Mouse (Mus musculus) heart, adult 9 months (tissue): ENCODE data around the gene Cd2bp2.
"Not testable (repeated sequence)": the region's sequence is repeated elsewhere in the genome, so short reads cannot be mapped to it uniquely, and the experiment has no call there.

Experiments
- DNase-seq, 2 experiments: peaks; one replicate each; pipeline ENCODE4 v3.0.0; 2022; ENCODE audit warnings: low spot score in 2 of 2

Cd2bp2 gene

GRCm38 (mm10) chr7:127190672-127191071 is 5.2 kb downstream of the Cd2bp2 start:
- no peak for DNase-seq

GRCm38 (mm10) chr7:127188305-127189276 is 7.3 kb downstream of the Cd2bp2 start:
- DNase-seq: no peak

GRCm38 (mm10) chr7:127187351-127187750 is 8.5 kb downstream of the Cd2bp2 start:
- no peak for DNase-seq

- no peak for DNase-seq
Observed at GRCm38 (mm10) chr7:127185601-127186000, 10.2 kb downstream of the Cd2bp2 start.

GRCm38 (mm10) chr7:127184720-127185119 is 11.1 kb downstream of the Cd2bp2 start:
- no peak for DNase-seq

- no peak for DNase-seq
Observed at GRCm38 (mm10) chr7:127183828-127184227, 12.0 kb downstream of the Cd2bp2 start.

GRCm38 (mm10) chr7:127183345-127183744 is 12.5 kb downstream of the Cd2bp2 start:
- no peak for DNase-seq

GRCm38 (mm10) chr7:127181724-127182123 is 14.1 kb downstream of the Cd2bp2 start:
- DNase-seq: not testable (repeated sequence)

- no peak for DNase-seq
Observed at GRCm38 (mm10) chr7:127180783-127181182, 15.1 kb downstream of the Cd2bp2 start.

- no peak for DNase-seq
Observed at GRCm38 (mm10) chr7:127176937-127177336, 18.9 kb downstream of the Cd2bp2 start.

- no peak for DNase-seq
Observed at GRCm38 (mm10) chr7:127166501-127166900, 29.3 kb downstream of the Cd2bp2 start.

GRCm38 (mm10) chr7:127165607-127166493 is 30.0 kb downstream of the Cd2bp2 start:
- no peak for DNase-seq

GRCm38 (mm10) chr7:127164002-127164401 is 31.8 kb downstream of the Cd2bp2 start:
- no peak for DNase-seq

GRCm38 (mm10) chr7:127162546-127162945 is 33.3 kb downstream of the Cd2bp2 start:
- DNase-seq: no peak

- peak; percentile 22 to 32 for DNase-seq
Observed at GRCm38 (mm10) chr7:127157548-127157947, 38.3 kb downstream of the Cd2bp2 start.

- no peak for DNase-seq
Observed at GRCm38 (mm10) chr7:127153477-127153876, 42.4 kb downstream of the Cd2bp2 start.

GRCm38 (mm10) chr7:127152464-127152863 is 43.4 kb downstream of the Cd2bp2 start:
- DNase-seq: no peak

GRCm38 (mm10) chr7:127147901-127148300 is 47.9 kb downstream of the Cd2bp2 start:
- DNase-seq: no peak

- no peak for DNase-seq
Observed at GRCm38 (mm10) chr7:127146267-127146603, 49.6 kb downstream of the Cd2bp2 start.

- no peak for DNase-seq
Observed at GRCm38 (mm10) chr7:127145387-127146266, 50.2 kb downstream of the Cd2bp2 start.

- DNase-seq: no peak
Observed at GRCm38 (mm10) chr7:127144412-127144811, 51.4 kb downstream of the Cd2bp2 start.
